19 mouse cellular contexts compared by ENCODE assay signal in genomic region chr8:122572751-122573150, GRCm38 (mm10). TPM values are rescaled to one million over a fixed set of nuclear protein-coding genes. Genes with fewer than 3 reads are reported as not detected.
DNase-seq lines count a peak whose midpoint lies in the region; ATAC-seq lines count a peak whose summit lies in the region.
"Had no signal": no experiment of that assay in that cellular context is flagged by ENCODE, and none has a peak within 500 bp of the region (broad histone marks: within the 10 kb centered on the region; RNA-seq: fewer than 3 reads in every experiment).

No protein-coding gene starts in this region.

- DNase-seq in embryonic facial prominence, embryonic 10.5 days (ENCODE audit: low spot score), result no peak
- peak; percentile 82 for DNase-seq in kidney, adult 9 months
- no peak for DNase-seq in adipocyte (ENCODE audit: low spot score)
- DNase-seq: adrenal gland, postnatal 36 days; cerebellum, adult 9-10 months; gastrocnemius, postnatal 36 days; heart, adult 2 months; lung, adult 2 months; lung, postnatal 14 days; thymus, postnatal 14 days had no signal

- no peak for ATAC-seq in embryonic facial prominence, embryonic 13.5 days (ENCODE audit: insufficient number of reproducible peaks, insufficient read depth, low FRiP score, low TSS enrichment, low read depth)
- ATAC-seq in kidney, embryonic 16.5 days (ENCODE audit: low FRiP score, low TSS enrichment), result no peak
- ATAC-seq in midbrain, embryonic 13.5 days, result no peak
- no peak for ATAC-seq in midbrain, embryonic 15.5 days (replicated peaks)
- ATAC-seq in forebrain, embryonic 13.5 days, result no peak

- H3K9me3 ChIP-seq in embryonic facial prominence, embryonic 13.5 days, result no peaks in the 10 kb centered on the region
- no peaks in the 10 kb centered on the region for H3K9me3 ChIP-seq in embryonic facial prominence, embryonic 10.5 days
- no peaks in the 10 kb centered on the region for H3K9me3 ChIP-seq in kidney, embryonic 16.5 days (ENCODE audit: low read length)
- H3K9me3 ChIP-seq in midbrain, embryonic 13.5 days, result no peaks in the 10 kb centered on the region
- H3K9me3 ChIP-seq in midbrain, embryonic 15.5 days, result no peaks in the 10 kb centered on the region
- H3K9me3 ChIP-seq in forebrain, embryonic 13.5 days (replicated peaks), result no peaks in the 10 kb centered on the region
- H3K9me3 ChIP-seq: heart, embryonic 13.5 days; hindbrain, embryonic 12.5 days; megakaryocyte, embryonic 14.5 days had no signal

- H3K36me3 ChIP-seq in embryonic facial prominence, embryonic 13.5 days, result peaks cover 62% of the 10 kb centered on the region
- peaks cover 67% of the 10 kb centered on the region for H3K36me3 ChIP-seq in embryonic facial prominence, embryonic 10.5 days (replicated peaks)
- peaks cover 34% of the 10 kb centered on the region for H3K36me3 ChIP-seq in kidney, embryonic 16.5 days (ENCODE audit: insufficient read depth, low read length)
- H3K36me3 ChIP-seq in midbrain, embryonic 13.5 days, result peaks cover 38% of the 10 kb centered on the region
- H3K36me3 ChIP-seq in midbrain, embryonic 15.5 days (replicated peaks), result no peaks in the 10 kb centered on the region
- peaks cover 45% of the 10 kb centered on the region for H3K36me3 ChIP-seq in forebrain, embryonic 13.5 days (ENCODE audit: poor library complexity, severe bottlenecking)

- H3K9ac ChIP-seq in embryonic facial prominence, embryonic 13.5 days, result no peak overlapping the region
- H3K9ac ChIP-seq in kidney, embryonic 16.5 days (replicated peaks; ENCODE audit: low read length), result no peak overlapping the region
- H3K9ac ChIP-seq in midbrain, embryonic 13.5 days (replicated peaks), result no peak overlapping the region
- no peak overlapping the region for H3K9ac ChIP-seq in midbrain, embryonic 15.5 days
- no peak overlapping the region for H3K9ac ChIP-seq in forebrain, embryonic 13.5 days
- H3K9ac ChIP-seq: heart, embryonic 13.5 days; hindbrain, embryonic 12.5 days had no signal

- 0 out of 2 replicates have a peak overlapping the region, but pooled peaks have one; percentile 48 for H3K27ac ChIP-seq in embryonic facial prominence, embryonic 13.5 days
- H3K27ac ChIP-seq in embryonic facial prominence, embryonic 10.5 days (replicated peaks), result no peak overlapping the region
- no peak overlapping the region for H3K27ac ChIP-seq in kidney, embryonic 16.5 days (ENCODE audit: low read length)
- H3K27ac ChIP-seq in midbrain, embryonic 13.5 days, result 0 out of 2 replicates have a peak overlapping the region, but pooled peaks have one; percentile 37
- no peak overlapping the region for H3K27ac ChIP-seq in midbrain, embryonic 15.5 days
- H3K27ac ChIP-seq in forebrain, embryonic 13.5 days, result no peak overlapping the region
- H3K27ac ChIP-seq: heart, adult 2 months; heart, embryonic 13.5 days; left cerebral cortex, adult 2 months had no signal

- H3K4me2 ChIP-seq in embryonic facial prominence, embryonic 13.5 days, result no peak overlapping the region
- no peak overlapping the region for H3K4me2 ChIP-seq in kidney, embryonic 16.5 days (replicated peaks; ENCODE audit: low read depth, low read length)
- no peak overlapping the region for H3K4me2 ChIP-seq in midbrain, embryonic 13.5 days (replicated peaks)
- H3K4me2 ChIP-seq in midbrain, embryonic 15.5 days, result no peak overlapping the region
- no peak overlapping the region for H3K4me2 ChIP-seq in forebrain, embryonic 13.5 days
- H3K4me2 ChIP-seq: heart, embryonic 13.5 days; hindbrain, embryonic 12.5 days had no signal

- H3K4me1 ChIP-seq in embryonic facial prominence, embryonic 13.5 days, result peaks cover 45% of the 10 kb centered on the region
- peaks cover 75% of the 10 kb centered on the region for H3K4me1 ChIP-seq in embryonic facial prominence, embryonic 10.5 days
- H3K4me1 ChIP-seq in kidney, embryonic 16.5 days (ENCODE audit: insufficient read depth, low read length), result peaks cover 44% of the 10 kb centered on the region
- H3K4me1 ChIP-seq in midbrain, embryonic 13.5 days (replicated peaks), result peaks cover 48% of the 10 kb centered on the region
- H3K4me1 ChIP-seq in midbrain, embryonic 15.5 days, result peaks cover 42% of the 10 kb centered on the region
- H3K4me1 ChIP-seq in forebrain, embryonic 13.5 days, result peaks cover 53% of the 10 kb centered on the region

- WGBS in embryonic facial prominence, embryonic 13.5 days, result 86% methylated on average over 3 of the region's 3 CpGs
- 91% methylated on average over 3 of the region's 3 CpGs for WGBS in embryonic facial prominence, embryonic 10.5 days
- 90% methylated on average over 3 of the region's 3 CpGs for WGBS in kidney, embryonic 16.5 days
- 95% methylated on average over 3 of the region's 3 CpGs for WGBS in midbrain, embryonic 13.5 days
- 88% methylated on average over 3 of the region's 3 CpGs for WGBS in midbrain, embryonic 15.5 days
- 91% methylated on average over 3 of the region's 3 CpGs for WGBS in forebrain, embryonic 13.5 days

- no peaks in the 10 kb centered on the region for H3K27me3 ChIP-seq in embryonic facial prominence, embryonic 13.5 days
- no peaks in the 10 kb centered on the region for H3K27me3 ChIP-seq in embryonic facial prominence, embryonic 10.5 days (replicated peaks; ENCODE audit: low read depth, poor library complexity, severe bottlenecking)
- H3K27me3 ChIP-seq in kidney, embryonic 16.5 days (ENCODE audit: insufficient read depth, low read length), result no peaks in the 10 kb centered on the region
- H3K27me3 ChIP-seq in midbrain, embryonic 13.5 days, result no peaks in the 10 kb centered on the region
- no peaks in the 10 kb centered on the region for H3K27me3 ChIP-seq in midbrain, embryonic 15.5 days (replicated peaks)
- H3K27me3 ChIP-seq in forebrain, embryonic 13.5 days, result no peaks in the 10 kb centered on the region
- H3K27me3 ChIP-seq: heart, embryonic 13.5 days; hindbrain, embryonic 12.5 days; megakaryocyte, embryonic 14.5 days had no signal

- H3K4me3 ChIP-seq in embryonic facial prominence, embryonic 13.5 days, result no peak overlapping the region
- H3K4me3 ChIP-seq in embryonic facial prominence, embryonic 10.5 days, result no peak overlapping the region
- H3K4me3 ChIP-seq in kidney, embryonic 16.5 days (ENCODE audit: low read length), result no peak overlapping the region
- no peak overlapping the region for H3K4me3 ChIP-seq in midbrain, embryonic 13.5 days (replicated peaks)
- H3K4me3 ChIP-seq in midbrain, embryonic 15.5 days, result no peak overlapping the region
- no peak overlapping the region for H3K4me3 ChIP-seq in forebrain, embryonic 13.5 days
- H3K4me3 ChIP-seq: heart, adult 2 months; heart, embryonic 13.5 days; hindbrain, embryonic 12.5 days; left cerebral cortex, adult 2 months had no signal

RNA-seq across cellular contexts. Expression of gene Aprt, which starts 4.0 kb away (rescaled TPM):
- polyA plus RNA-seq in embryonic facial prominence, embryonic 13.5 days (2015; fragmentation: Nextera tagmentation; extraction: Ambion mirVana), result 296 and 355 TPM in 2 replicates
- 296 and 300 TPM in 2 replicates for polyA plus RNA-seq in embryonic facial prominence, embryonic 10.5 days (2016; fragmentation: Nextera tagmentation; extraction: Ambion mirVana)
- polyA plus RNA-seq in kidney, embryonic 16.5 days (2015; fragmentation: Nextera tagmentation; extraction: Ambion mirVana), result 363 and 371 TPM in 2 replicates
- 136 and 152 TPM in 2 replicates for polyA plus RNA-seq in midbrain, embryonic 13.5 days (2015; fragmentation: Nextera tagmentation; extraction: Ambion mirVana)
- 166 and 173 TPM in 2 replicates for polyA plus RNA-seq in midbrain, embryonic 15.5 days (2015; fragmentation: Nextera tagmentation; extraction: Ambion mirVana)
- 193 and 198 TPM in 2 replicates for polyA plus RNA-seq in forebrain, embryonic 13.5 days (2015; fragmentation: Nextera tagmentation; extraction: Ambion mirVana)

RNA-seq across cellular contexts. Expression of gene Cdt1, which starts 4.9 kb away (rescaled TPM):
- polyA plus RNA-seq in embryonic facial prominence, embryonic 13.5 days (2015; fragmentation: Nextera tagmentation; extraction: Ambion mirVana), result 34.3 and 39.6 TPM in 2 replicates
- 70.0 and 76.4 TPM in 2 replicates for polyA plus RNA-seq in embryonic facial prominence, embryonic 10.5 days (2016; fragmentation: Nextera tagmentation; extraction: Ambion mirVana)
- polyA plus RNA-seq in kidney, embryonic 16.5 days (2015; fragmentation: Nextera tagmentation; extraction: Ambion mirVana), result 43.0 and 49.0 TPM in 2 replicates
- polyA plus RNA-seq in midbrain, embryonic 13.5 days (2015; fragmentation: Nextera tagmentation; extraction: Ambion mirVana), result 13.8 and 14.1 TPM in 2 replicates
- 7.0 and 8.2 TPM in 2 replicates for polyA plus RNA-seq in midbrain, embryonic 15.5 days (2015; fragmentation: Nextera tagmentation; extraction: Ambion mirVana)
- 29.1 and 32.3 TPM in 2 replicates for polyA plus RNA-seq in forebrain, embryonic 13.5 days (2015; fragmentation: Nextera tagmentation; extraction: Ambion mirVana)

RNA-seq across cellular contexts. Expression of gene Piezo1, which starts 21.6 kb away (rescaled TPM):
- 8.4 and 16.2 TPM in 2 replicates for polyA plus RNA-seq in embryonic facial prominence, embryonic 13.5 days (2015; fragmentation: Nextera tagmentation; extraction: Ambion mirVana)
- 8.5 and 9.0 TPM in 2 replicates for polyA plus RNA-seq in embryonic facial prominence, embryonic 10.5 days (2016; fragmentation: Nextera tagmentation; extraction: Ambion mirVana)
- 15.6 and 16.9 TPM in 2 replicates for polyA plus RNA-seq in kidney, embryonic 16.5 days (2015; fragmentation: Nextera tagmentation; extraction: Ambion mirVana)
- polyA plus RNA-seq in midbrain, embryonic 13.5 days (2015; fragmentation: Nextera tagmentation; extraction: Ambion mirVana), result 1.6 and 2.9 TPM in 2 replicates
- polyA plus RNA-seq in midbrain, embryonic 15.5 days (2015; fragmentation: Nextera tagmentation; extraction: Ambion mirVana), result 2.7 and 3.3 TPM in 2 replicates
- polyA plus RNA-seq in forebrain, embryonic 13.5 days (2015; fragmentation: Nextera tagmentation; extraction: Ambion mirVana), result 1.4 and 2.0 TPM in 2 replicates

RNA-seq across cellular contexts. Expression of gene Galns, which starts 38.5 kb away (rescaled TPM):
- polyA plus RNA-seq in embryonic facial prominence, embryonic 13.5 days (2015; fragmentation: Nextera tagmentation; extraction: Ambion mirVana), result 7.5 and 7.6 TPM in 2 replicates
- 4.6 and 5.2 TPM in 2 replicates for polyA plus RNA-seq in embryonic facial prominence, embryonic 10.5 days (2016; fragmentation: Nextera tagmentation; extraction: Ambion mirVana)
- 17.4 and 18.2 TPM in 2 replicates for polyA plus RNA-seq in kidney, embryonic 16.5 days (2015; fragmentation: Nextera tagmentation; extraction: Ambion mirVana)
- polyA plus RNA-seq in midbrain, embryonic 13.5 days (2015; fragmentation: Nextera tagmentation; extraction: Ambion mirVana), result 3.9 and 4.7 TPM in 2 replicates
- 7.2 and 9.0 TPM in 2 replicates for polyA plus RNA-seq in midbrain, embryonic 15.5 days (2015; fragmentation: Nextera tagmentation; extraction: Ambion mirVana)
- 3.0 and 3.2 TPM in 2 replicates for polyA plus RNA-seq in forebrain, embryonic 13.5 days (2015; fragmentation: Nextera tagmentation; extraction: Ambion mirVana)

RNA-seq across cellular contexts. Expression of gene Trappc2l, which starts 38.7 kb away (rescaled TPM):
- 53.0 and 57.7 TPM in 2 replicates for polyA plus RNA-seq in embryonic facial prominence, embryonic 13.5 days (2015; fragmentation: Nextera tagmentation; extraction: Ambion mirVana)
- 49.6 and 54.9 TPM in 2 replicates for polyA plus RNA-seq in embryonic facial prominence, embryonic 10.5 days (2016; fragmentation: Nextera tagmentation; extraction: Ambion mirVana)
- 56.7 and 60.1 TPM in 2 replicates for polyA plus RNA-seq in kidney, embryonic 16.5 days (2015; fragmentation: Nextera tagmentation; extraction: Ambion mirVana)
- polyA plus RNA-seq in midbrain, embryonic 13.5 days (2015; fragmentation: Nextera tagmentation; extraction: Ambion mirVana), result 98.5 and 102 TPM in 2 replicates
- polyA plus RNA-seq in midbrain, embryonic 15.5 days (2015; fragmentation: Nextera tagmentation; extraction: Ambion mirVana), result 120 and 126 TPM in 2 replicates
- 69.3 and 79.6 TPM in 2 replicates for polyA plus RNA-seq in forebrain, embryonic 13.5 days (2015; fragmentation: Nextera tagmentation; extraction: Ambion mirVana)

Comparison
In these comparisons a context has a peak if more than half of its experiments do, and no peak if none do; other contexts are left out.
1. H3K27ac ChIP-seq: peak in embryonic facial prominence, embryonic 13.5 days (single experiment) and midbrain, embryonic 13.5 days (single experiment); none in embryonic facial prominence, embryonic 10.5 days (single experiment), kidney, embryonic 16.5 days (single experiment), midbrain, embryonic 15.5 days (single experiment) and forebrain, embryonic 13.5 days (single experiment).